Mouse (Mus musculus) limb, embryonic 14.5 days (tissue): Measurements from ENCODE around the gene Gm10354. TPM values are rescaled to one million over a fixed set of nuclear protein-coding genes. Genes with fewer than 3 reads are reported as not detected.
"Not testable (repeated sequence)": the region's sequence is repeated elsewhere in the genome, so short reads cannot be mapped to it uniquely, and the experiment has no call there.

ENCODE experiments used
- ATAC-seq: fragments of 200-750 bp; cut with Nextera tagmentation; 2 replicates; pipeline ENCODE4 v1.8.0; 2017; ENCODE audit warnings: low read depth, moderate number of reproducible peaks, moderate TSS enrichment; ENCODE audit not compliant: low FRiP score
- DNase-seq: peaks from one replicate; pipeline ENCODE4 v3.0.0-alpha.2; 2015; ENCODE audit warnings: low spot score
- H3K27ac ChIP-seq: fragments of 300-500 bp; sonication (generic); replicated peaks from 2 replicates; pipeline ENCODE4 v1.5.1; 2014; ENCODE audit warnings: low read depth, mild to moderate bottlenecking, low read length, moderate library complexity, mixed read lengths
- H3K27me3 ChIP-seq: fragments of 300-500 bp; sonication (generic); 2 replicates; pipeline ENCODE4 v1.6.1; 2014; ENCODE audit warnings: low read length, mixed read lengths; ENCODE audit not compliant: control insufficient read depth, insufficient read depth
- H3K36me3 ChIP-seq: fragments of 300-500 bp; sonication (generic); 2 replicates; pipeline ENCODE4 v1.6.1; 2014; ENCODE audit warnings: mild to moderate bottlenecking, low read length, moderate library complexity, mixed read lengths; ENCODE audit not compliant: control insufficient read depth, insufficient read depth
- H3K4me1 ChIP-seq: fragments of 300-500 bp; sonication (generic); 2 replicates; pipeline ENCODE4 v1.6.1; 2014; ENCODE audit warnings: antibody characterized with exemption, low read length, mixed read lengths; ENCODE audit not compliant: control insufficient read depth, insufficient read depth
- H3K4me2 ChIP-seq: fragments of 300-500 bp; sonication (generic); replicated peaks from 2 replicates; pipeline ENCODE4 v1.6.1; 2014; ENCODE audit warnings: low read depth, mild to moderate bottlenecking, low read length, moderate library complexity; ENCODE audit not compliant: severe bottlenecking
- H3K4me3 ChIP-seq: fragments of 300-500 bp; sonication (generic); replicated peaks from 2 replicates; pipeline ENCODE4 v1.5.1; 2014; ENCODE audit warnings: low read length
- H3K9ac ChIP-seq: fragments of 300-500 bp; sonication (generic); 2 replicates; pipeline ENCODE4 v1.6.1; 2014; ENCODE audit warnings: mild to moderate bottlenecking, low read depth, low read length, moderate library complexity; ENCODE audit not compliant: severe bottlenecking
- H3K9me3 ChIP-seq: fragments of 300-500 bp; sonication (generic); 2 replicates; pipeline ENCODE4 v1.6.1; 2016; ENCODE audit warnings: low read length; ENCODE audit not compliant: control insufficient read depth
- WGBS: fragments of 180-500 bp; shearing (Covaris S2); extraction: QIAGEN DNeasy Blood & Tissue Kit; methylation state at CpG from one replicate; pipeline ENCODE4 v1.1.7; 2014; 5-methylcytosine and 5-hydroxymethylcytosine counted together
- polyA plus RNA-seq, 2 experiments: library from polyadenylated mRNA; depleted of rRNA in 1 of 2; stranded (reverse) in 1 of 2; unstranded in 1 of 2; fragments of >200 nt; fragmentation: Nextera tagmentation in 1 of 2; extraction: Ambion mirVana in 1 of 2; gene quantifications; 2 replicates each; pipeline versions ENCODE4 v1.2.1 to v1.2.3; 2012 to 2014

The Gm10354 gene
- polyA plus RNA-seq, 2 experiments, result not detected

DNA sequence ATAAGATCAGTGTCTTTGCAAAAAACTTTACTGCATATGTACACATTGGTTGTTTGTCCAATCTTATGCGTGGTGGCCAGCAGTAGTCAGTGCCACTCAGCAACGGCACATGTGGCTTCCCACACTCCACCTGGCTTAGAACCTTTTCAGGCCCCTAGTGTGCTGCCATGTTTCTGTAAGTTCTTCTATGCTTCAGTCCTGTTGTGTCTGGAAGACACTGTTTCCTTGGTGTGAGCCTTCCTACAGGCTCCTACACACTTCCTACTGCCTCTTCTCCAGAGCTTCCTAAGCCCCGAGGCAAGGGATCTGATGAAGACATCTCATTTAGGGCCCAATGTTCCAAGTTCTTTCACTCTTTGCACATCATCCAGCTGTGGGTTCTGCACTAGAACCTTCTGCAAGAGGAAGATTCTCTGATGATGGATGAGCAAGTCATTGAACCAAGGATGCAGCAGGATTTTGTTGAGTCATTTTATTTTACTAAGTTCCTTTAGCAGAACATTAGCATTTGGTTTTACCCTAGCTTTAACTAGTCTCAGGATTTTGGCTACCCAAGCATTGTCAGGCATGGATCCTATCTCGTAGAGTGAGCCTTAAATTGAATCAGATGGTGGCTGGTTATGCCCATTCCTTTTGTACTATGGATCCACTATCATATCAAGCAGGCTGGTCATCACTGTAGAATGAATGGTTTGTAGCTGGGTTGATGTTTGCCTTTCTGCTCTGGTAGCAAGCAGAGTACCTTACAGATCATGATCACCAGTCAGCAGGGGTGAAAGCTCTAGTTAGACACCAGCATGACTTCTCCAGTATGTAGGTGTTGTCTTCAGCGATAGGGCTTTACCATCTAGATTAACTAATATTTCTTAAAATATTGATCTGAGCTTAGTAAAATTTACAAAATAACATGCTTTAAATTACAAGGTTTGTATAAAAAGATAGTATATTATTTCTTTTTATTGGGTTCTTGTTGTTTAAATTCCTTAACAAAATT is 26.1 kb upstream of the Gm10354 start:
- not testable (repeated sequence) for H3K27me3 ChIP-seq, H3K4me3 ChIP-seq, H3K36me3 ChIP-seq, DNase-seq, H3K27ac ChIP-seq, H3K9ac ChIP-seq, H3K4me1 ChIP-seq, H3K4me2 ChIP-seq, H3K9me3 ChIP-seq
- peak; percentile 88 for ATAC-seq
- WGBS, result 76% methylated on average over 5 of the region's 5 CpGs

DNA sequence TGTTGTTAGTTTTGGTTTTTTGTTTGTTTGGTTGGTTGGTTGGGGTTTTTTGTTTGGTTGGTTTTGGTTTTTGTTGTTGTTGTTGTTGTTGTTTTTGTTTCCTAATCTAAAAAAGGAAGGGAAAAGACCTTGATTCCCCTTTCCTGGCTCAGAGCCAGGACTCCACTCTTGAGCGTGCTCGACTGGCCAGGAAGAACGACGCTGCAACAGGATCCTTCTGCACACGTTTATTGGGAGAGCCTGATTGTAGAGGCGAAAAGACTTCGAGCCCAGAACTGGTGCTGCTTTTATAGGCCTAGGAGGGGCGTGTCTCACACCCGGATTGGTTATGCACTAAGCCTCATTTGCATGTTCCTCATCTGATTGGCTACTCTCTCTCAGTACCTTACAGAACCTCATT is 19.3 kb upstream of the Gm10354 start:
- H3K27ac ChIP-seq, ATAC-seq, H3K4me2 ChIP-seq, DNase-seq, H3K36me3 ChIP-seq, H3K9ac ChIP-seq, H3K27me3 ChIP-seq, H3K4me1 ChIP-seq, H3K4me3 ChIP-seq, H3K9me3 ChIP-seq: not testable (repeated sequence)
- WGBS, result 78% methylated on average over 9 of the region's 9 CpGs

DNA sequence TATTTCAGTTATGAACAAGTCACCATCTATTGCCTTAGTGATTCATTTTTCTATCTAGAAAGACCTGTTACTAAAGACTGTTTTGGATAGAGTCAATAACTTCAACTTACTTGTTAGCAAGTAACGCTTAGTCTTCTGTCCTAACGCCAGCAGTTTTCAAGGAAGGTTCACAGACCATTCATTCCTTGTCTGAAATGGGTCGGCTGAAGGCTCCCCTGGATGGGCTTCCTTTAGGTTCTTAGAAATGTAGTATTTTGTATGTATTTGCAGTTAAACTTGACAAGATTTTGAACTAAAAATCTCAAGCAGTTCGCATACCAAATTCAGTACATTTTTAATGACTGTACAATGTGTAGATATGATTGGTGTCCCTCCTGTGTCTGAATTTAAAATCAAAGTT is 18.8 kb upstream of the Gm10354 start:
- not testable (repeated sequence) for H3K36me3 ChIP-seq, DNase-seq, H3K4me1 ChIP-seq, H3K4me3 ChIP-seq, H3K9ac ChIP-seq, H3K9me3 ChIP-seq, ATAC-seq, H3K27ac ChIP-seq, H3K4me2 ChIP-seq, H3K27me3 ChIP-seq
- WGBS, result 84% methylated on average over 4 of the region's 4 CpGs

DNA sequence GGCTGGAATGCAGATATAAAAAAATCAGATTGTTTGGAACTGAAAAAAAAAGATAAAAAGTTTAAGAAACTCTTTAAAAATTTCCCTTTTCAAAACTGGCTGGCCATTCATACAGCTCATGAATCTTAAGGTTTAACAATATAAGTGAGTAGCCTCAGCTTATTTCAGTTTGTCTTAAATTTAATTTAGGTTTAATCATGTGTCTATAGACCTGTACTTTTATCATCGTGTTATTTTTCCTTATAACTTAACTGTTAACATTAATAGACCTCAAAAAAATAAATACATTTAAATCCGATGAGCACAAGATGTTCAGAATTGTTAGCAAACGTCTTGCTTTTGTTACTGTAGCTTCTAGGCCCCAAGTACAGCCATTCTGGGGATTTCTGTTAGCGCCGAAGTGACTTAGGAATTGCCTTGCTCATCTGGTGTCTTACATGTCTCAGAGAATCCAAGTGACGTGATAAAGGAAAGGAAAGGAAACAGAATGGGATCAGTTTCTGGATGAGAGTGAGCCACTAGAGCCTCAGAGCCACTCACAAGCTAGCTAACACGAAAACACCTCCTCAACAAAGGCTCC is 18.0 kb upstream of the Gm10354 start:
- not testable (repeated sequence) for DNase-seq, H3K9me3 ChIP-seq, H3K27me3 ChIP-seq, H3K9ac ChIP-seq, H3K36me3 ChIP-seq, H3K4me1 ChIP-seq, H3K27ac ChIP-seq, ATAC-seq, H3K4me3 ChIP-seq, H3K4me2 ChIP-seq
- 74% methylated on average over 6 of the region's 7 CpGs for WGBS

DNA sequence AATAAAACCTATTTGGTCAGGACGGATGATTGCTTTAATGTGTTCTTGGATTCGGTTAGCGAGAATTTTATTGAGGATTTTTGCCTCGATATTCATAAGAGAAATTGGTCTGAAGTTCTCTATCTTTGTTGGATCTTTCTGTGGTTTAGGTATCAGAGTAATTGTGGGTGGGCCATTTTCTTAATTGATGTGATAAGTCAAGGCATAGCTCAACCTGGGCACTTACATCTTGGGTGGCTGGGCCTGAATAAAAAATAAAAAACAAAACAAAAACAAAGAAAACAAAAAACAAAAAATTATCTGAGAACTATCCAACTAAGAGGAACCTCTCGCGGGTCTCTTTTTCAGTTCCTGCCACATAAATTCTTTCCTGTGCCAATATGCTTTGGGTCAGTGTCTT is 15.4 kb upstream of the Gm10354 start:
- 87% methylated on average over 6 of the region's 6 CpGs for WGBS
- not testable (repeated sequence) for H3K9me3 ChIP-seq, H3K4me2 ChIP-seq, H3K36me3 ChIP-seq, H3K27me3 ChIP-seq, H3K4me3 ChIP-seq, DNase-seq, H3K9ac ChIP-seq, H3K27ac ChIP-seq, H3K4me1 ChIP-seq
- ATAC-seq, result peak; percentile 81

DNA sequence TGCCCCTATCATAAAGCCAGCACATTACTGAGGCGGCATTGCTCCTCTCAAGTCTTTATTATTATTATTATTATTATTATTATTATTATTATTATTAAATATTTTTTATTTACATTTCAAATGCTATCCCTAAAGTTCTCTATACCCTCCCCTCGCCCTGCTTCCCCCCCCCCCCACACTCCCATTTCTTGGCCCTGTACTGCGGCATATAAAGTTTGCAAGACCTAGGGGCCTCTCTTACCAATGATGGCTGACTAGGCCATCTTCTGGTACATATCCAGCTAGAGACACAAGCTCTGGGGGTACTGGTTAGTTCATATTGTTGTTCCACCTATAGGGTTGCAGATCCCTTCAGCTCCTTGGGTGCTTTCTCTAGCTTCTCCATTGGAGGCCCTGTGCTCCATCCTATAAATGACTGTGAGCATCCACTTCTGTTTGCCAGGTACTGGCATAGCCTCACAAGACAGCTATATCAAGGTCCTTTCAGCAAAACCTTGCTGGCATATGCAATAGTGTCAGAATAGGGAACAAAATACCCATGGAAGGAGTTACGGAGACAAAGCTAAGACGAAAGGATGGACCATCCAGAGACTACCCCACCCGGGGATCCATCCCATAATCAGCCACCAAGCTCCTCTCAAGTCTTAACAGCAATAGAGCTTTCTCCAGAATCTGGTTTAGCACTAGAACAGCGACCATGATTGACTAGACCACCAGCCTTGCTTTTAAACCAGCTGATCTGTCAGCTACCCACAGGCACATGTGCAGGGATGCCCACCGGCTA is 11.8 kb upstream of the Gm10354 start:
- not testable (repeated sequence) for DNase-seq

DNA sequence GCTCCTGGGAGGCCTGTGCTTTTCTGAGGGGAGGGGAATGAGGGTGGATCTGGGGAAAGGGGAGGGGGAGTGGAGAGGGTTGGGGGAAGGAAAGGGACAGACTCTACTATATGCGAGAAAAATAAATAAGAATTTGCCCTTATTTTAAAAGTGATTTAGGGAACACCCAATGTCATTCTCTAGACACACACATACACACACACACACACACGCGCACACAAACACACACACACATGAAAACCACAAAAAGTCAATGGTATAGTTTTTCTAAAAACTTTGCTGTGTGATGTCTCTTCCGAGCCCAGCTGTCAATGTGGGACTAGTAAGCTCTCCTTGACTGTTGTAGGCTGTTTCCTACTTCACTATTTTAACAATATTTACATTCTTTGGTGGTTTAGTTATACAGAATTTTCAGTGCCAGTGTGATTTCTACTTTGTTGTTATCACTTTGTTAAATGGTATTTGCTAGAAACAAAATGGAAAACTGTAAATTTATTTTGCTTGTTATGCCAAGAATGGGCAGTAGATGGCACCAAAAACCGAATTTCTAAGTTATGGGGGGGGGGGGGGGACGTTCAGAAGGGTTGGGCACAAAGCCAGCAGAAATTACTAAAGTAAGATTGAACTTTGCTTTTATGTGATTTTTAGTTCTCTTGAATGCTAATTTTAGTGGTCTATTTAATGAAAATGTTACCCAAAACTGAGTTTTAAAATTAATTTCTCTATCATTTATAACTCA is 8.1 kb upstream of the Gm10354 start:
- not testable (repeated sequence) for H3K4me3 ChIP-seq, H3K4me1 ChIP-seq, H3K4me2 ChIP-seq, H3K9ac ChIP-seq, H3K9me3 ChIP-seq, H3K27ac ChIP-seq, ATAC-seq, H3K27me3 ChIP-seq, DNase-seq, H3K36me3 ChIP-seq
- 37% methylated on average over 5 of the region's 6 CpGs for WGBS

More for the DNA sequence above, 11.8 kb upstream of the Gm10354 start:
- not testable (repeated sequence) for H3K27me3 ChIP-seq, H3K27ac ChIP-seq, H3K9me3 ChIP-seq, H3K36me3 ChIP-seq, H3K9ac ChIP-seq, H3K4me2 ChIP-seq, H3K4me1 ChIP-seq, H3K4me3 ChIP-seq, ATAC-seq
- 78% methylated on average over 7 of the region's 8 CpGs for WGBS
